Mouse (Mus musculus): ENCODE measurements at regions not wholly inside any gene's neighbourhood (a gene's known extent, or its start where the extent isn't known, plus 50 kb on each side); places are given as distances from the start of the nearest gene placed in this dataset.
"Not testable (repeated sequence)": the region's sequence is repeated elsewhere in the genome, so short reads cannot be mapped to it uniquely, and the experiment has no call there.

- no peak for DNase-seq
Observed at GRCm38 (mm10) chr14:102790916-102791315, 191.5 kb downstream of the Kctd12 start.

GRCm38 (mm10) chr14:102782227-102782626, 200.2 kb downstream of the Kctd12 start:
- no peak for DNase-seq

GRCm38 (mm10) chr14:102769716-102770115, 212.7 kb downstream of the Kctd12 start:
- peak; percentile 25 for DNase-seq

GRCm38 (mm10) chr14:102748687-102749086, 233.8 kb downstream of the Kctd12 start:
- DNase-seq: no peak

GRCm38 (mm10) chr14:102742331-102742730, 240.1 kb downstream of the Kctd12 start:
- no peak for DNase-seq

- no peak for DNase-seq
Observed at GRCm38 (mm10) chr14:102736656-102737055, 245.8 kb downstream of the Kctd12 start.

- not testable (repeated sequence) for DNase-seq
Observed at GRCm38 (mm10) chr14:102733718-102734117, 248.7 kb downstream of the Kctd12 start.

GRCm38 (mm10) chr14:102731746-102732145, 250.7 kb downstream of the Kctd12 start:
- DNase-seq: no peak

- DNase-seq: no peak
Observed at GRCm38 (mm10) chr14:102722633-102723032, 259.8 kb downstream of the Kctd12 start.

GRCm38 (mm10) chr14:102718558-102718957, 263.9 kb downstream of the Kctd12 start:
- peak; percentile 12 for DNase-seq

- no peak for DNase-seq
Observed at GRCm38 (mm10) chr14:102712600-102712999, 269.8 kb downstream of the Kctd12 start.

- no peak for DNase-seq
Observed at GRCm38 (mm10) chr14:102706704-102707336, 275.6 kb downstream of the Kctd12 start.

- no peak for DNase-seq
Observed at GRCm38 (mm10) chr14:102701108-102701507, 281.3 kb downstream of the Kctd12 start.

GRCm38 (mm10) chr14:102700457-102700856, 282.0 kb downstream of the Kctd12 start:
- no peak for DNase-seq

GRCm38 (mm10) chr14:102699015-102699414, 283.4 kb downstream of the Kctd12 start:
- no peak for DNase-seq

- no peak for DNase-seq
Observed at GRCm38 (mm10) chr14:102686791-102687190, 295.6 kb downstream of the Kctd12 start.

- DNase-seq: no peak
Observed at GRCm38 (mm10) chr14:102676582-102676981, 305.9 kb downstream of the Kctd12 start.

- DNase-seq: no peak
Observed at GRCm38 (mm10) chr14:102674635-102675034, 307.8 kb downstream of the Kctd12 start.

- no peak for DNase-seq
Observed at GRCm38 (mm10) chr14:102673724-102674123, 308.7 kb downstream of the Kctd12 start.

- no peak for DNase-seq
Observed at GRCm38 (mm10) chr14:102663240-102663639, 319.2 kb downstream of the Kctd12 start.

GRCm38 (mm10) chr14:102660351-102660750, 322.1 kb downstream of the Kctd12 start:
- no peak for DNase-seq

- no peak for DNase-seq
Observed at GRCm38 (mm10) chr14:102656235-102656634, 326.2 kb downstream of the Kctd12 start.

GRCm38 (mm10) chr14:102629601-102630000, 352.8 kb downstream of the Kctd12 start:
- no peak for DNase-seq

- no peak for DNase-seq
Observed at GRCm38 (mm10) chr14:102621546-102621945, 360.9 kb downstream of the Kctd12 start.

GRCm38 (mm10) chr14:102619056-102619455, 363.4 kb downstream of the Kctd12 start:
- no peak for DNase-seq
